Mouse (Mus musculus) spleen, postnatal 4 days (tissue): Measurements from ENCODE around the gene Prickle2.

Experiments used
- DNase-seq, 2 experiments: peaks; one replicate each; pipeline ENCODE4 v3.0.0; 2022; ENCODE audit warnings: low spot score in 2 of 2

Prickle2 gene

DNA sequence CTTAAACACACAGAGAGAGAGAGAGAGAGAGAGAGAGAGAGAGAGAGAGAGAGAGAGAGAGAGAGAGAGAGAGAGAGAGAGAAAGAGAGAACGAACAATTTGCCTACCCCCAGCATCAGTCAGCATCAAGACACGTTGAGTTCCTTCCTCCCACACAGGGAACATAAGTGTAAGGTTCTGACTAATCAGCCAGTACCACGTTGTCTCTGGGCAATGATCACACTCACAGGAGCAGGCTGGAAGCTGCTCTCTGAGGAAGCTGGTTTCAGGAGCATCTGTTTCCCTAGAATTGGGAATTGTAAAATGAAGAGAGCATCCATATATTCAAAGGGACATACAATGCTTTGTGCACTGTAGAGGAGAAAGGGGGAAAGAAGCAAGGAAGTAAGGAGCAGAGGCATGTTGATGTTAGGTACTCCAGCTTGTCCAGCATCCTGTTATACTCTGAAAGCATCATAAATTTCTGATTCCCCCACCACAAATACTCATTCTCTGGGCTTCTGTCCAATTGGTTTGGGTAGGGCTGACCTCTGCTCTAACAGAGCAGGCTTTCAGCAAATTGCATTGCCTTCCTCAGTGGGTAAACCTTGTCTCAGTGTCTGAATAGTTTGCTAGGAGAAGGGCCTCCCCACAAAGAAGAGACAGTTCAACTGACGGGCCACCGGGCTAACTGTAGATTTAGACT lies 116.4 kb downstream of the Prickle2 start:
- DNase-seq, result no peak

DNA sequence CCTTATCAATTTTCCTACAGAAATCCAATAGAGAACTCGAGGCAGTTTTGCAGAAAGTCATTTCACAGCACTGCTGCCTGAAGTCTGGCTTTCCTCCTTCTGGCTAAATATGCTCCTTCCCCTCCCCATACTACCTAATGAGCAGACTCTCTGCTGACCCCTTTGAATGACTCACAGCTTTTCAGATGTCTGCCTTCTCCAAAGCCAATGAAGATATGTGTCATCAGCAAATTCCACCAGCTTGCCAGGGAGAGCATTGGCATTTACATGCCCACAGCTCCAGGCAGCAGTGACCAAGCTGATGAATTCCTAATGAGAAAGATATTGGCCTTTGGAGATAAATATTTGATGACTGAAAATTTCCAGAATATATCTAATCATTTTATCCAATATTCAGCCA lies 121.9 kb downstream of the Prickle2 start:
- DNase-seq, result no peak

DNA sequence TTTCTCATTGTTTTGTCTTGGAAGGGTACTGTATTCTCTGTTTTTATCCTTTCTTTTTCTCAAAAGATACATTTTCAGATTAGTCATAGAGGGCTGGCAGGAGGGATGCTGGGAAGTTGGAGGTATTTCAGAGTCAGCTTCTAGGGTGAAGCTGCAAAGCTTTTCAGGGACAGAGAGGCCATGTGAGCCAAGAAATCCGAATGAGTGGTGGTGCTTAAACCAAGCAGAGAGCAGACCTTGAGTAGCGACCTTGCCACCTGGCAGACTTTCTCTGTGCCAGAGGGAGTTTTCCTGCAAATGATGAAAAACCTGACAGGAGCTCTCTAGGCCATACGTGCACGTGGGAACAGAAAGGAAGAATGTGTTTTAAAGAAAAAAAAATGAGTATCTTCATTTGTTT lies 130.7 kb downstream of the Prickle2 start:
- DNase-seq, result no peak

DNA sequence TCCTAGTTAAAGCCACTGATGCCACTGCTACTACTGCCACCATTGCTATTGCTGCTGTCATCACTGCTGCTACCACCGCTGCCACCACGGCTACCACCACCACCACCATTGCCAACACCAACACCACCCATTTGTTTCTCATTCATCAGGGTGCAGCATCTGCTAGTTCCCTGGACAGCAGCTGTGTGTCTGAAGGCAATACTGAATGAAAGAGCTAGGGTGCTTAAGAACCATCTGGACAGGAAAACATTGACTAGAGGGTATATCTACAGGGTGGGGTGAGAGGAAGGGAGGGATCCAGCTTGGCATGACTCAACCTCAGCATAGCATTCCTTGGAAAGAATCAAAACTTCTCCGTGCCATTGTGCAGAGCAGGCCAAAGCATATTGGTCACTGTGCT lies 133.8 kb downstream of the Prickle2 start:
- DNase-seq, result no peak

DNA sequence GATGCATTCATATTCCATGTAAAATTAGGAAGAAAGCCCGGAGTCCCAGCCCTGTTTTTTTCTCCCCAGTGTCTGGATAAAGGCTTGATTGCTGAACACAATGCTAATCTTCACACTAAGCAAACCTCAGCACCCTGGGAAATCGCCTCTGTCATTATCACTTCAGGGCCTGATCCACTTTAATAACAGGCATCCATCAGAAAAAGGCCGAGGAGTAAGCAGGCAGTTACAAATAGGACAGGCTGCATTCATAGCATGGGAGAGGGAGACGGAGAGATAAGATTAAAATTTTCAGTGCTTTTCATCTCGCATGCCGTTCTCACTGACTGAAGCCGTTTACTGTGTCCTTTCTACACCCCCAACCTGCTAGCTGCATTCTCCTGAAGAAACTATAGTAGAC lies 135.9 kb downstream of the Prickle2 start:
- no peak for DNase-seq

DNA sequence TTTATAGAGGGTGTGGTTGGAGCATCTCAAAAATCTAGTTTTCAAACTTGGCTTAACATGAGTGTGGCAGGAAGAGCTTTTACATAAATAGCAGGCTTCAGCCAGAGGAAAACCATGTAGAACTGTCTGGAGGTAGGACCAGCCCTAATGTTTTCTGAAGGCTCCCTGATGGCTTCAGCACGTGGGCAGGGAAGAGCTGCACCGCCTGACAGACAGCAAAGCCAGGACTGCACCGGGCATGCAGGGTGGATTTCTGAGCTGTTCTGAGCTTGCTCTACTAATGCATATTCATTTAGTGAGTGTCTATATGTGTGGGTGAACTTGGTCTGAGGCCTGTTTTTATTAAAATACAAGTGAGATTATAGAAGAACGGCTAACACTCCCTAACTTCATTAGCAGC lies 136.7 kb downstream of the Prickle2 start:
- no peak for DNase-seq

DNA sequence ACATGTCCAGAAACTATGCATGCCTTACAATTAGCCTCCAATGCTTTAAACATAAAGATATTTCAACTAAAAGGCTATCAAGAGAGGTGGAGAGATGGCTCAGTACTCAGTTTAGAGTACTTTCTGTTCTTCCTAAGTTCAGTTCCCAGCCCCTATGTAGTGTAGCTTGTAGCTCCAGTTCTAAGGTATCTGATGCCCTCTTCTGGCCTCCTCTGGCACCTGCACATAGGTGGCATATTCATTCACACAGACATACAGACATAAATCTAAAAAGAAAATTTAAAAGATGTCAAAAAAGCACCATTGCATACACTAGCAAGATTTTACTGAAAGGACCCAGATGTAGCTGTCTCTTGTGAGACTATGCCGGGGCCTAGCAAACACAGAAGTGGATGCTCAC lies 146.7 kb downstream of the Prickle2 start:
- no peak for DNase-seq

DNA sequence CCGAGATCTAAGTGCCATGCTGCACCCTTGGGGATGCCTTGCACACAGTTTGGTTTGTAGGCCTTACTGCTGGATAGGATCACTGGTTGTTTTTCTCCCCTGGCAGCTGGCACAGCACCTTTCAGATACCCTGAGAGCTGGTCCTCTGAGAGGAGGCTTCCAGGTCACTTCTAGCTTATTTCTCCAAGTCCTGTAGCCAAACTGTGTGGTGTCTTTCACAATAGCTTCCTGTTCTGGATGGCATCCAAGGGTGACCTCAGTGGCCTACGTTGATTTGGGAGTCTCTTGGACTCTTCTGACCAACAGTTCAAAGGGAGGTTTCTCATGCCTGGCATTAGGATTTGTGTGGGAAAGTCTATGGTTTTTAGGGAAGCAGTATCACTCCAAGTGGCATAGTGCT lies 150.3 kb downstream of the Prickle2 start:
- no peak for DNase-seq

DNA sequence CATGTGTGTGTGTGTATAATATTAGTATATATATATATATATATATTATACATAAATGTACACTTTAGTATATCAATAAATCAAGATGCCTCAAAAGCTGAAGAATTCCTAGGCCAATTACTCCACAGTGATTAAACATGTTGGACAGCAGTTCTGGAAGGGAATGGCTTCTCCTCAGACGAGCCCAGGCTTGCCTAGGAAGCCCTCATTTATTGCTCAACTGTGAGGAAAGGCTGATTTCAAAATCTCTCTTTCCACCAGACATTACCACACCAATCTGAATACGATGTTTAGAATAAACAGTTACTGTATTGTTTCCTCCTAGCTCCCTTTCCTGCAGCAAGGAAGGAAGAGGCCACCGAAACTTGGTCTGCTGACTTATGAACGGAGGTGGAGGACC lies 152.9 kb downstream of the Prickle2 start:
- DNase-seq, result no peak

DNA sequence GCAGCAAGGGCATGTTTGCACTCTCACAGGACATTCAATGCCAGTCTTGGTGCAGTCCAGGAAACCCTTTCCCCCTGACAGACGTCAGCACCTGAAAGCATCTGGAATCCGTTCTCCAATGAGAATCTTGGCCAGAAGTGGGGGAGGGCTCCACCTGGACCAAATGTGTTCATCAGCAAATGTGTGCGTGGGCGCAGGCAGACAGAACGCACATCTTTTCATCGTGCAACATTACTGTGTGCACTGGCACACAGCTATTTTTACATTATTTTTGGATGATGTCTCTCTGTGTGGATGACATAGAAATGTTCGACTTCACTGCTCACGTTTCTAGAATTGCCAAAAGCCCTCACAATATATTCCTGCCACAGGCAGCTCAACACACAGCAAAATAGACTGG lies 156.7 kb downstream of the Prickle2 start:
- no peak for DNase-seq

DNA sequence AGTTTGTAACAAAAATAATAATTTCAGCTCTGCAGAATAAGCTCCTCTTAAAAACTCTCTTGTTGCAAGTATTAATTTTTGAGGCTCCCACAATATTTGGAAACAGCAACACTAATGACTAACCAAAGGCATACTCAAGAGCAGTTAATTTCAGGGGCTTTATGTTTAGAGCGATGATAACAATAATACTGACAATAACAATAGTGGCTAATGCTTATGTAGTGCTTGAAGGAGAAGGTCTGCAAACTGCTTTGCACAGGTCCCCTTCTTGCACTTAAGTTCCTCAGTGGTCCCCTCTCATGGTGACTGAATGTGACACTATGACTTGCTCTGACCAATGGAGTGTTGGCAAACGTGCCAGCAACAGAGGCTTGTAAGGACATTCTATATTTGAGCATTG lies 160.8 kb downstream of the Prickle2 start:
- DNase-seq, result no peak

DNA sequence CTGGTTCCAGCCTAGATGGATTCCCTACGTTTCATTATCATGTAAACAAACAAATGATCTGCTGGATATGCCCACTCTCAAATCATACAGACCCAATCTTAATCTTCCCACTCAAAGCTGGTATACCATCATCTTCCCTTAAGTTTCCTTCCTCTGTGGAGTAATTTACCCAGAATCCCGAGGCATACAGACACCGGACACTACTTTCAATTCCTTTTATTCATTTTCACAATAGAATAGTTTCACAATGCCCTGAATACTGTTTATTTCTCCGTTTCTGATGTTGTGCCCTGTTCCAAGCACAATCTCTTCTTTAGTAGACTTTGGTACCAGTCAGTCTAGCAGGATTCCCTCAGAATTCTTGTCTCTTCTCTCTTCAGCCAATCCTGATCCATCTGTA lies 162.1 kb downstream of the Prickle2 start:
- no peak for DNase-seq

DNA sequence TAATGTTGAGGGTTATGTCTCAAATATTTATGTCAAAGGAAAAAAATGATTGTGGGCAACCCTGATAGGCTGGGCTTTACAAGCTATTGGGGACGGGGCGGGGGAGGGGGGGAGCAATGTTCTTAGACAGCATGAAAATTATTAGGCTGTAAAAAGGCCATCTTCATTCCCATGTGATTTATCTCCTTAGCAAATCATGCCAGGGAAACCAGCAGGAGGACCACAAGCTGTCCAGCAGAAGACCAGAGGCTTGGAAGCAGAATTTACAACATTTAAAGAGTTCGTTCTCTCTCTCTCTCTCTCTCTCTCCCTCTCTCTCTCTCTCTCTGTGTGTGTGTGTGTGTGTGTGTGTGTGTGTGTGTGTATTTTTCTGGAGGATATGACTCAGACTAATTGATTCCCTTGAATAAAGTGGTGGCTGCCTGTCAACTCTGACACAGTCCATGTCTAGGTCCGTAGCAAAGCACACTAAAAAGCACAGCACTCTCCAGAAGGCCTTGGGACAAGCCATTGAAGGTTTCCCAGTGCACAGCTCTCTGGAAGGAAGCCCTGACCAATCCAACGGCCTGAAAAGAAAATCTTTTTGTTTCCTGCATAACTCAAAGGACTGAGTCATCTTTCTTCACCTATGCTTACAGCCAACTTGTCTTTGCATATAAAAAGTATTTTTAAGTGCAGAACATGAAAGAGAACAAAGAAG lies 163.4 kb downstream of the Prickle2 start:
- DNase-seq, result no peak

DNA sequence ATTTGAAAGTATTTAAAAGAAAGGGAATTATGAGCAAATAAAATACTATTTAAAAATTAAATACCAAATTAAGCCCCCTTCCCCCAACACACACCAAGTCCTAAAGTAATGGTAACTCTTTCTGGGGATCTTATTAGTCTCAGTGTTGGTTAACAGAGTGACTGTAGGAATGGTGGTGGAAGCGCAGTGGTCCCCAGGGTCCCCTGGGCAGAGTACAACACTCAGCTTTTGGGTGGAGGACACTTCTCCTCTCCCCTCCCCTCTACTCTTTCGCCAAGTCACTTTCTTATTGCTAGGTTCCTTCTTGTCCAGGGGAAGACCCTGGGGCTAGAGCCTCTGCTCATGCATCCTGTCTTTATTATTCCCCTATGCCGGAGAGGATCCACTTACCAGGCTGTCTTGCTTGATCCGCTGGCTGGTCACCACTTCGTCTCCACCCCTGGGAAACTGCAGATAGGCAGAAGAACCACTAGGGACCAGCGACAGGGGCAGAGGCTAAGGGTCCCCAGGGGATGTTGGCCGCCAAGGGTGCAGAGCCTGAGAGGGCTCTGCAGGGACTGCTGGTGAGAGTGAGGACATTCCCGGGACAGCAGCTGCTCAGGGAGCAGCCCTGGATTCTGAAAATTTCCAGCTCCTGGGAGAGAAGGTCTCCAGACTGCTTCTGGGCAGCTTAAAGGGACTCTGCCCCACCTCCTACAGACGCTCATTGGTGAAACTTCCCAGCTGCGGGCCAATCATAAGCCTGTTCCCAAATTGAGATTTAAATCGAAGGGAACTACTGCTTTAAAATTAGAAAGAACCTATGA lies 171.5 kb downstream of the Prickle2 start:
- no peak for DNase-seq

DNA sequence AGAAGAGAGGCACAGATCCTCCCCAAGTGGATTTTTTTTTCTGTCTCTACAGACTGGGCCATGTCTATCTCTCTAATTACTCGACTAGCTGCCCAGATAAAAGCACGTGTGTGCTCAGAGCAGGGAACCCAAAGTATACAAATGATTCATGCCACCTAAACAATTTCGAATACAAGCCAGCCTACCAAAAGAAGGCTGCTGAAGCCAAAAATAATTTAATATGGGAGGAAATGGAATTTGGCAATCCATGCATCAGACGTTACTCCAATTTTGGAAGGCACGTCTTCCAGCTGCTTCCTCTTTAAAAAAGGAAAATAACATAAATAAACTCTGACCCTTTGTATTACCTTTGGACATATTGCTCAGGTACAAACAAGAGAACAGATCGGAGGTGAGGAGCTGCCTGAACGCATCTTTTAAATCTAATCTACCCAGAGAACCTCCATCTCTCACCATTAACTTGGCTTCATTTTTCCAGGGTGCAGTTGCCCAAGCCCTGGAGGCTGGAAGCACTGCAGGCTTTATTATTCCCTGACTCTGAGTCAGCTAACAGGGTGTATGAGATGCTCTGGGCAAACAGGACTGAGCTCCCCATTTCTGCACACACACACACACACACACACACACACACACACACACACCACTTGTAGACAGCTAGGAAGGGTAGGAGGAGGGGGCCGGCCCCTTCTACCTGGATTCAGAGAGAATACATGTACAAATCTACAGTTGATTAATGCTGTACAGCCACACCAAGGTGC lies 172.5 kb downstream of the Prickle2 start:
- no peak for DNase-seq

DNA sequence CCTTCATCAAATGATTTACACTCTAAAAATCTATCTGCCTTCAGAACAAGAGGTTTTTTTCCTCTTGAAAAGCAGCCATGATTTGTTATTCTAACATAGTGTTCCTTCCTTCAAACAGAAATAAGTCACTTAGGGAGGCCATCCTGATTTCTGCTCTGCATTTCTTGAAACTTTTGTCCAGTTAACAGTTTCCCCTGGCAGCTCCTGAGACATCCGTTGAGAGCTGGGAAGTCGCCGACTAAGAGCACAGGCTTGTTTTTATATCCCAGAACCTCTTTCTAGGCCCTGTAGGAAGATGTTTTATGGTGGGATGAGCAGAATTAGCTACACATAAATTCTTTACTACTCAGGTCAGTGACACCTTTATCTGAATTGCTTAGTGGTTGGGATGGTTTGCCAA lies 173.1 kb downstream of the Prickle2 start:
- no peak for DNase-seq

DNA sequence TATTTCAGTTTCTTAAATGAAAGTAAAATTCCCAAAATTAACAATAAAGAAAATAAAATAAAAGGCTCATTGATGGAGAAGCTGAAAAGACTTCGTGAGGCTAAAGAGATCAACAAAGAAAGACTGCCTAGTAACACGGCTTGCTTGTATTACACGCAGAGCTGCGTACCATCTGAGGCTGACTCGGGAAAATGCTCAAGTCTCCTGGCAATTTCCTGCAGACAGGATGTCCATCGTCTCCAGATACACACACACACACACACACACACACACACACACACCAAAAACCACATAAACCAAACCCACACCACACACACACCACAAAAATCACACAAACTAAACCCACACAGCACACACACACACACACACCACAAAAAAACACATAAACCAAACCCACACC lies 173.6 kb downstream of the Prickle2 start:
- DNase-seq, result no peak

DNA sequence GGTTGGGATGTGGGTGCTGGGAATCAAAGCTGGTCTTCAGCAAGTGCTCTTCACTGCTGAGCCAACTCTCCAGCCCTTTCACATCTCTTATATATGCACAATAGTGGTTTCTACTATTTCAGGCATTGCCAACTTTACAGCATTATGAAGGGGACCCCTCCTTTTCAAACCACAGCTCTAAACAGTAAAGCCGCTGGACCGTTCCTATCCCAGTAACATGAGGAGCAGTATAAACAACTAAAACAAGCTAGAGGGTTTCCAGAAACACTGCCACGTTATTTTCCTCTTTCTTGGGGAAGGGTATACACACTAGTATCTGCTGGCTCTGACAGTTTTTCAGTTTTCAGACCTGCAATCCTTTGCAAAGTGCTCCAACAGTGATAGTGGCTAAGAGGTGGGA lies 179.7 kb downstream of the Prickle2 start:
- DNase-seq, result no peak

DNA sequence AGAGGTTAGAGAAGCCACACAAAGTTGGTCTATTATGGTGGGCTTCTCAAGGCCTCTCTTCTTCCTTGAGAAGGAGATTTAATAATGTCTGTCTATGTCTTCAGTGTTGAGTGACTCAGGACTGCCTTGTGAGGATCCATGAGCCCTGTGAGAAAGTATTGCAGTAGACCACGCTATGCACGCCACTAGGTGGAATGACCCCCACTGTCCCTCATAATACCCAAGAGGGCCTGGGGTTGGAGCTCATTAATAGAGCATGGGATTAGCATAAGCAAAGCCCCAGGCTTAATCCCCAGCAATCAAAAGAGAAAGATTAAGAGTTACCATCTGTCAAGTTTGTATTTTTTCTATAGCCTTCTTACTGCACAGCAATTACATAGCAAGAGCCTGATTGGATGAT lies 180.3 kb downstream of the Prickle2 start:
- no peak for DNase-seq

DNA sequence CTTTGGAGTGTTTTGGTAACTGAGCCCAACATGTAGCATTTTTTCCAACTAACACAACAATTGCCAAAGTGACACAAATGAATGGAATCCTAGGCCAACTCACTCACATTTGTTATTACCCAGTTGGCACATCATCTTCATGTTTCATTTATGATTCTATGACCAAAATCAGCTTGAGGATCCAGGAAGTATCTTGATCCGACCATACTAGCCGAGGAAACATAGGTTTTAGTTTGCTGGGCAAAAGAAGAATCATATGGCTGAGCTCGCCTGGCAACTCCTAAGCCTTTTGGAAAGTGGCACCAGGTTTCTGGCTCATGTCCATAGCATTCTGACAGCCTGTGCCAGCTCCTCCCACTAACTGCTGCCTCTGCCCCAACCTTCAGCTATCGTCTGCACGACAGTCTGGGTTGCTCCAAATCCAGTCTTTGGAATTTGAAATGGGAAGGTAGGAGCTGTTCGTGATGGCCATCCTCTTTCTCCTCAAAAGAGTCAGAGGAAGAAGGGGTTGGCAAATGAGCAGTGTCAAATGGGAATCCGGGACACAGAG lies 184.4 kb downstream of the Prickle2 start:
- DNase-seq, result no peak

DNA sequence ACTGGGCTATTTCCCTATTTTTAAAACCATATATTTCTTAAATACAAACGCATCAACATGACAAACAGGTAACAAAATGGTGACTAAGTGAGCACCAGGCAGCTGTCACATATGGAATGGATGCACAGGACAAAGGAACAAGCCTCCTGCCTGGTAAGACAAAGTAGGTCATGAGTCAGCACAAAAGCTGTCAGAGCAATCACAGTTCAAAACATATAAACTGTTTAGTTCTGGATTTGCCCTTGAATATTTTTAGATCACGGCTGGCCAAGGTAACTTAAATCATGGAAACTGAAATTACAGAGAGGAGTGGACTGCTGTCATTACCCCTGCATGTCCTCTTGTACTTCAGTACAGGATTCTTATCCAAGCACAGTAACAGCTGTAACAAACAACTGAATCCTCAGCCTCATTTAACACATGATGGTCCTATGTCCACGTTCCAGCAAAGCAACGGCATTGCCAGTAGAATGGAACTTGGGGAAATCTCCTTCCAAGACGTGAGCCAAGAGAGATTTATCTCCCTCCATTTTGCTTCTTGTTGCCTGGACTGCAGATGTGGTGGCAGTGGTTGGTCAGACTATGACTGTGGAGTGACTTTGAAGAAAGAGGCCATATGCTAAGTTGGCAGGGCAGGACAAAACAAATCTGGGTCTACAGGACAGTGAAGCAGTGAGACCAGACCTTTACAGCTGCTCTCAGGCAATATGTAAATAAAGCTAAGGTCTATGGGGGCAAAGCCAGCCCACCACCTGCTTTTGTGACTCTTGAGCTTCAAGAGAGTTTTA lies 185.7 kb downstream of the Prickle2 start:
- no peak for DNase-seq
